Mouse (Mus musculus) intestine, postnatal 0 days (tissue): Measurements from ENCODE around the gene Enpp1. TPM values are rescaled to one million over a fixed set of nuclear protein-coding genes. Genes with fewer than 3 reads are reported as not detected.

Experiments
- ATAC-seq: fragments of 200-750 bp; cut with Nextera tagmentation; 2 replicates; pipeline ENCODE4 v1.8.0; 2017; ENCODE audit warnings: mild to moderate bottlenecking, moderate TSS enrichment, moderate library complexity
- H3K27ac ChIP-seq: fragments of 300-500 bp; sonication (generic); 2 replicates; pipeline ENCODE4 v1.5.1; 2014; ENCODE audit warnings: mild to moderate bottlenecking, low read depth, low read length, moderate library complexity
- H3K27me3 ChIP-seq: fragments of 300-500 bp; sonication (generic); replicated peaks from 2 replicates; pipeline ENCODE4 v1.6.1; 2014; ENCODE audit warnings: low read length, mixed read lengths; ENCODE audit not compliant: control insufficient read depth, insufficient read depth
- H3K36me3 ChIP-seq: fragments of 300-500 bp; sonication (generic); 2 replicates; pipeline ENCODE4 v1.6.1; 2014; ENCODE audit warnings: mild to moderate bottlenecking, moderate library complexity; ENCODE audit not compliant: control insufficient read depth, insufficient read depth
- H3K4me1 ChIP-seq: fragments of 300-500 bp; sonication (generic); replicated peaks from 2 replicates; pipeline ENCODE4 v1.6.1; 2014; ENCODE audit warnings: antibody characterized with exemption, low read length, mixed read lengths; ENCODE audit not compliant: control insufficient read depth, insufficient read depth
- H3K4me2 ChIP-seq: fragments of 300-500 bp; sonication (generic); replicated peaks from 2 replicates; pipeline ENCODE4 v1.6.1; 2014; ENCODE audit warnings: low read depth, mild to moderate bottlenecking, moderate library complexity
- H3K4me3 ChIP-seq: fragments of 300-500 bp; sonication (generic); 2 replicates; pipeline ENCODE4 v1.5.1; 2014; ENCODE audit warnings: low read depth, low read length
- H3K9ac ChIP-seq: fragments of 300-500 bp; sonication (generic); 2 replicates; pipeline ENCODE4 v1.6.1; 2014; ENCODE audit warnings: mild to moderate bottlenecking, low read depth, low read length
- H3K9me3 ChIP-seq: fragments of 300-500 bp; sonication (generic); 2 replicates; pipeline ENCODE4 v1.6.1; 2016; ENCODE audit warnings: mixed run types; ENCODE audit not compliant: control insufficient read depth
- CTCF ChIP-seq: sonication (generic); IDR thresholded peaks from 2 replicates; pipeline ENCODE4 v1.5.1; 2016; ENCODE audit warnings: low read depth, mild to moderate bottlenecking, control low read depth, antibody characterized with exemption, moderate library complexity
- WGBS: fragments of 180-500 bp; shearing (Covaris S2); extraction: QIAGEN DNeasy Blood & Tissue Kit; methylation state at CpG from one replicate; pipeline ENCODE4 v1.1.7; 2014; 5-methylcytosine and 5-hydroxymethylcytosine counted together
- polyA plus RNA-seq: library from polyadenylated mRNA; unstranded; fragments of >200 nt; fragmentation: Nextera tagmentation; extraction: Ambion mirVana; gene quantifications from 2 replicates; pipeline ENCODE4 v1.2.1, GENCODE M21; 2015

The Enpp1 gene
- polyA plus RNA-seq, 1 experiment from 2014 or later = 14.1 TPM

DNA sequence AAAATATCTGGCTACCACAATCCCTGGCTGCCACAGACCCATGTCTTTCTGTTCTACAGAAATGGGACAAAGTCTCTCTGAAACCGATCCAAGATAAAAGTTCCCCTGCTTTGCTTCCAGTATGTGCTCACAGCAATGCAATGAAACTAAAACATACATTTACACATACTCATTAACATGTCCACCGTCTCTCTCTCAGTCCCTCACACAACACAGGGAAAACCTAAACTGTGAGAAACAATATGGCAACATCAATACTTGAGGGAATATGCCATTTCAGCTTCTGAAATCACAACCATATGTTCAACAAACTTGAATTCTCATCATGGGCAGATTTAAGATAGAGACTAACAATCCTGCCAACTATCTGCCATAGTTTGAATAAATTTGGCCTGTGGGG is 13.2 kb upstream of the Enpp1 start:
- TF ChIP-seq CTCF = no peak
- no peaks in the 10 kb centered on the region for H3K36me3 ChIP-seq
- WGBS = 88% methylated on average over 2 of the region's 2 CpGs

GRCm38 (mm10) chr10:24721841-24722240 is 9.9 kb upstream of the Enpp1 start:
- no peak for TF ChIP-seq CTCF
- H3K4me3 ChIP-seq = no peak overlapping the region
- no peak overlapping the region for H3K9ac ChIP-seq
- no peaks in the 10 kb centered on the region for H3K27me3 ChIP-seq
- H3K9me3 ChIP-seq = no peaks in the 10 kb centered on the region
- 90% methylated on average over 3 of the region's 3 CpGs for WGBS
- ATAC-seq = no peak
- H3K27ac ChIP-seq = no peak overlapping the region
- no peaks in the 10 kb centered on the region for H3K36me3 ChIP-seq
- no peaks in the 10 kb centered on the region for H3K4me1 ChIP-seq
- no peak overlapping the region for H3K4me2 ChIP-seq

More for the DNA sequence above, 13.2 kb upstream of the Enpp1 start:
- no peak overlapping the region for H3K27ac ChIP-seq
- no peak overlapping the region for H3K4me3 ChIP-seq
- ATAC-seq = no peak
- no peak overlapping the region for H3K4me2 ChIP-seq
- H3K27me3 ChIP-seq = no peaks in the 10 kb centered on the region
- H3K9ac ChIP-seq = no peak overlapping the region
- H3K9me3 ChIP-seq = no peaks in the 10 kb centered on the region
- no peaks in the 10 kb centered on the region for H3K4me1 ChIP-seq

DNA sequence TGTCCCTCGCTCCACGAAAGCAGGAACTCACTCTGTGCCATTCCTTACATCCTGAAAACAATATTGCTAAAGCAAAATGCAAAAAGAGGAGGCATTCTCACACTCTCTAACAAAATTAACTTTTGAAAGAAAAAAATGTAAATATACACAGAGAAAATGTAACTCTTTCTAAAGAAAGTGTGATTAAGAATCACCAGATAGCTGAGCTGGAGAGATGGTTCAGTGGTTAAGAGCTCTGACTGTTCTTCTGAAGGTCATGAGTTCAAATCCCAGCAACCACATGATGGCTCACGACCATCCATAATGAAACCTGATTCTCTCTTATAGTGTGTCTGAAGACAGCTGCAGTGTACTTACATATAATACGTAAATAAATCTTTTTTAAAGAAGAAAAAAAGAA is 7.4 kb upstream of the Enpp1 start:
- Histone ChIP-seq H3K9ac (no peak overlapping the region), H3K36me3 (no peaks in the 10 kb centered on the region), H3K4me3 (no peak overlapping the region), H3K9me3 (no peaks in the 10 kb centered on the region), H3K27ac (no peak overlapping the region), H3K4me2 (no peak overlapping the region), H3K27me3 (no peaks in the 10 kb centered on the region), H3K4me1 (no peaks in the 10 kb centered on the region)
- 86% methylated on average over 4 of the region's 4 CpGs for WGBS
- no peak for TF ChIP-seq CTCF
- ATAC-seq = no peak

DNA sequence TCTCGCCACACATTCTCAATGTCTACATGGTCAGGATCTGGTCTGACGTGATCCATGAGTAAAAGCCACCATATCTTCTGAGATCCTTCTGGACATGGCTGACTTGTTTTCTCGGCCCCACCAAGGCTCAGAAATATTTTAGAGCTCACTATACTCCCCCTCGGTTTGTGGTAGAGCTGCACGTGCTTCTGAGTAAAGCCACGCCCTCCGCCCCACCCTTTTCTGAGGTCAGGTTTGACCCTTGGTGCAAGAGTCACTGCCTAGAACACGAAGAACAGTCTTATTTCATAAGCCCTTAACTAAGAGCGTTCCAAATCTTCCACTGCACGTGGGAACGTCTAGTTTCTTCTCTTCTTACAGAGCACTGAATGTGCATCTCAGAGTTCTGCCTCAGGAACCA is 6.8 kb upstream of the Enpp1 start:
- H3K9me3 ChIP-seq = no peaks in the 10 kb centered on the region
- no peak for ATAC-seq
- no peak overlapping the region for H3K9ac ChIP-seq
- H3K4me3 ChIP-seq = no peak overlapping the region
- no peaks in the 10 kb centered on the region for H3K27me3 ChIP-seq
- WGBS = 52% methylated on average over 11 of the region's 11 CpGs
- H3K36me3 ChIP-seq = no peaks in the 10 kb centered on the region
- H3K27ac ChIP-seq = no peak overlapping the region
- H3K4me2 ChIP-seq = no peak overlapping the region
- H3K4me1 ChIP-seq = no peaks in the 10 kb centered on the region
- TF ChIP-seq CTCF = no peak

GRCm38 (mm10) chr10:24718058-24718457 is 6.1 kb upstream of the Enpp1 start:
- Histone ChIP-seq H3K4me3 (no peak overlapping the region), H3K9me3 (no peaks in the 10 kb centered on the region), H3K9ac (no peak overlapping the region), H3K27me3 (no peaks in the 10 kb centered on the region), H3K36me3 (no peaks in the 10 kb centered on the region), H3K4me1 (no peaks in the 10 kb centered on the region), H3K27ac (no peak overlapping the region), H3K4me2 (no peak overlapping the region)
- 71% methylated on average over 14 of the region's 14 CpGs for WGBS
- no peak for TF ChIP-seq CTCF
- no peak for ATAC-seq

GRCm38 (mm10) chr10:24716232-24716631 is 4.3 kb upstream of the Enpp1 start:
- no peaks in the 10 kb centered on the region for H3K4me1 ChIP-seq
- H3K36me3 ChIP-seq = no peaks in the 10 kb centered on the region
- H3K4me2 ChIP-seq = no peak overlapping the region
- no peak overlapping the region for H3K9ac ChIP-seq
- no peak overlapping the region for H3K27ac ChIP-seq
- H3K9me3 ChIP-seq = no peaks in the 10 kb centered on the region
- WGBS = 84% methylated on average over 5 of the region's 5 CpGs
- no peaks in the 10 kb centered on the region for H3K27me3 ChIP-seq
- no peak for TF ChIP-seq CTCF
- H3K4me3 ChIP-seq = no peak overlapping the region
- no peak for ATAC-seq

DNA sequence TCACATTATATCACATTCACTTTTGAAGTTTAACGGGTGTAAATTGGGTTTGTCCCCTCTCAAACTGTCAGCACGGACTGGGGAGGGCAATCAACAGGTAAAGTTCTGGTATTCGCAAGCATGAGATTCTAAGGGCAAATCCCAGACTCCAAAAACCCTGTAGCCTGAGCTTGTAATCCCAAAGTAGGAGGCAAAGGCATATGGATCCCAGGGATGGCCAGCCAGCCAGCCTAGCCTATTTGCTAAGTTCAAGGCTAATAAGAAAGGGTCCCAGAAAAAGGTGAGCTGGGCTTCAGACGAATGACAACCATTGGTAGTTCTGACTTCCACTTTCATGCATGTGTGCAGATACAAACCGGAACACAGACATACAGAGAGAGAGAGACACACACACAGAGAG is 942 bp upstream of the Enpp1 start:
- Histone ChIP-seq H3K9ac (no peak overlapping the region), H3K36me3 (no peaks in the 10 kb centered on the region), H3K27me3 (no peaks in the 10 kb centered on the region), H3K4me2 (peak overlapping the region; percentile 100; the same call in 1 of the 2 replicates), H3K4me1 (0 out of 2 replicates have a peak, but pooled peaks cover 2% of the 10 kb centered on the region), H3K4me3 (no peak overlapping the region), H3K27ac (no peak overlapping the region), H3K9me3 (no peaks in the 10 kb centered on the region)
- no peak for ATAC-seq
- WGBS = 84% methylated on average over 5 of the region's 5 CpGs
- TF ChIP-seq CTCF = no peak
